Mouse (Mus musculus): ENCODE data around the gene Rbm20. TPM values are rescaled to one million over a fixed set of nuclear protein-coding genes. Genes with fewer than 3 reads are reported as not detected.

The Rbm20 gene
- total RNA-seq, 2 experiments from 2014 or later: 1.4 to 2.1 TPM

- DNase-seq: no peak
Measured at GRCm38 (mm10) chr19:53671432-53671831, 5.7 kb upstream of the Rbm20 start.

GRCm38 (mm10) chr19:53674131-53674925 is 2.8 kb upstream of the Rbm20 start:
- DNase-seq: no peak

- no peak for DNase-seq
Measured at GRCm38 (mm10) chr19:53676228-53676627, 878 bp upstream of the Rbm20 start.

- no peak for DNase-seq
Measured at GRCm38 (mm10) chr19:53679194-53679593, 2.1 kb downstream of the Rbm20 start.

GRCm38 (mm10) chr19:53679981-53680380 is 2.9 kb downstream of the Rbm20 start:
- no peak for DNase-seq

- no peak for DNase-seq
Measured at GRCm38 (mm10) chr19:53682427-53682826, 5.3 kb downstream of the Rbm20 start.

- DNase-seq: no peak
Measured at GRCm38 (mm10) chr19:53687592-53687991, 10.5 kb downstream of the Rbm20 start.

- DNase-seq: no peak
Measured at GRCm38 (mm10) chr19:53690816-53691215, 13.7 kb downstream of the Rbm20 start.

GRCm38 (mm10) chr19:53694020-53694419 is 16.9 kb downstream of the Rbm20 start:
- no peak for DNase-seq

GRCm38 (mm10) chr19:53696079-53696478 is 19.0 kb downstream of the Rbm20 start:
- DNase-seq: no peak

GRCm38 (mm10) chr19:53696655-53697054 is 19.5 kb downstream of the Rbm20 start:
- no peak for DNase-seq

- no peak for DNase-seq
Measured at GRCm38 (mm10) chr19:53697376-53698126, 20.4 kb downstream of the Rbm20 start.

- no peak for DNase-seq
Measured at GRCm38 (mm10) chr19:53699671-53700070, 22.6 kb downstream of the Rbm20 start.

- no peak for DNase-seq
Measured at GRCm38 (mm10) chr19:53701434-53701833, 24.3 kb downstream of the Rbm20 start.

- peak; percentile 65 to 74 for DNase-seq
Measured at GRCm38 (mm10) chr19:53704895-53705823, 28.1 kb downstream of the Rbm20 start.

- DNase-seq: peak in 1 of 2 experiments; percentile 13
Measured at GRCm38 (mm10) chr19:53708401-53708800, 31.3 kb downstream of the Rbm20 start.

GRCm38 (mm10) chr19:53710861-53711260 is 33.8 kb downstream of the Rbm20 start:
- DNase-seq: no peak

GRCm38 (mm10) chr19:53711261-53711890 is 34.3 kb downstream of the Rbm20 start:
- no peak for DNase-seq

- no peak for DNase-seq
Measured at GRCm38 (mm10) chr19:53712297-53713025, 35.4 kb downstream of the Rbm20 start.

- DNase-seq: no peak
Measured at GRCm38 (mm10) chr19:53713364-53713763, 36.3 kb downstream of the Rbm20 start.

- peak in 1 of 2 experiments; percentile 11 for DNase-seq
Measured at GRCm38 (mm10) chr19:53716469-53716868, 39.4 kb downstream of the Rbm20 start.

Data from adrenal gland, postnatal 36 days (tissue).